Mouse (Mus musculus): ENCODE measurements at regions not wholly inside any gene's neighbourhood (a gene's known extent, or its start where the extent isn't known, plus 50 kb on each side); places are given as distances from the start of the nearest gene placed in this dataset.
"Not testable (repeated sequence)": the region's sequence is repeated elsewhere in the genome, so short reads cannot be mapped to it uniquely, and the experiment has no call there.

DNA sequence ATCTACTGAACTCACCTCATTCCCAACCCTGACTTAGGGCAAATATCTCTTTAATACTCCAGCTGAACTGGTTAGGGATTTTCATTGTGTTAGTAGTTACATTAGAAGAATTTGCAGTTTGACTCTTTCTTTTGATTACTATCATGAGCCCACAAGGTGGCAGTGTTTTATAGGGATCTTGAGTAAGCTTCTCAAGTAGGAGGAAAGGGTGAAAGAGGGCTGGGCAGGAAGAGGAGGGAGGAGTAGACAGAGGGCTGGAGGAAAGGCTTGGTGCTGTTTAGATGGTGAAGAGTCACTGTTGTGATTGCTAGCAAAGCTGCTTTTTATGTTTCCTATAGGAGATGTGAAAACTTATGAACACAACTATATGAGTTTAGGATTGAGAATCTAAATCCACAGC is 793.1 kb downstream of the Dad1 start:
- DNase-seq (ENCODE audit: low read depth, low spot score) = not testable (repeated sequence)

DNA sequence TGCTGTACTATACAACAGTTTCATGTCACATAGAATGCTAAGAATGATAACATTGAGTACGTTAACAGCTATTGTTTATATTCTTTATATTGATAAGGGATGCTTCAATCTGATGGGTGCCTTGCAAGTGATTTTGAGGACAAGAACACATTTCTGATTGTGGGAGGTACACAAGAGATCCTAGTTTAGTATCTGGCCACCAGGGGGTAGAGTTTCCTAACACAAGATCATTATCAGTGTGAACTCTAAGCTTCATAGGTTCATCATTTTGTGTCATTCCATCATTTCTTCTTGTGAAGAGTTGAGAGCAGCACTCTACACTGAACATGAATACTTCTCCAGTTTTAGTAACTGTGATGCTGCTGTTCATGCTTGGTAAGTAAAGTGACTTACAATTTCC is 799.9 kb downstream of the Dad1 start:
- no peak for DNase-seq (ENCODE audit: low read depth, low spot score)

DNA sequence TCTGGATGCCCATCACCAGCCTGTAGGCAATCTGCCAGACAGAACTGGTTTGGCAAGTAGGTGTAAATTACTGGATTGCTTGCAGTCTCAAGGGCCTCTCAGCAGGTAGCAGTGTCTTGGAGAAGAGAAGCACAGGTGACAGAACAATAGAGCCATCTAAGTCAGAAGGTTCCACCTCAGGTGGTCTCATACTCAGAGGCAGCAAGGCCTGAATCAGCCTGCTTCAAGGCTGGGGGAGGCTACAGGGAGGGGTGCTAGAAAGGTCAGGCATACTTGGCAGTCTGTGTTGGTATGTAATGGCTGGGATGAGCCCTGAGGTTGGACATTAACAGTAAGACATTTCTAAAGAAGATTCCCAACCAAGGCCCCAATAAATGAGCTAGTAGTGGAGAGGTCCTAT is 814.3 kb downstream of the Dad1 start:
- not testable (repeated sequence) for DNase-seq (ENCODE audit: low read depth, low spot score)

DNA sequence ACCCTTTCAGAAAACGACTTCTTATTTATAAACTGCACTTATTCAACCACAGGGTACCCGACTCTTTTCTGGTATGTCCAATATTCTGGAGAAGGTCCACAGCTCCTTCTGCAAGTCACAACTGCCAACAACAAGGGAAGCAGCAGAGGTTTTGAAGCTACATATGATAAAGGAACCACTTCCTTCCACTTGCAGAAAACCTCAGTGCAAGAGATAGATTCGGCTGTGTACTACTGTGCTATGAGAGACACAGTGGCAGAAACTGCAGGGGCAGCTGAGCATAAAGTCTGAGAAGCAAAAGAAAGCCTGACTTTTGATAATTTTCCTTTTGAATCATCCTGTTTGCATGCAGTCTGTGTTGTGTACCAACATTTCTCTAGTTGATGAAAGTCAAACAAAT is 823.8 kb downstream of the Dad1 start:
- not testable (repeated sequence) for DNase-seq (ENCODE audit: low read depth, low spot score)

DNA sequence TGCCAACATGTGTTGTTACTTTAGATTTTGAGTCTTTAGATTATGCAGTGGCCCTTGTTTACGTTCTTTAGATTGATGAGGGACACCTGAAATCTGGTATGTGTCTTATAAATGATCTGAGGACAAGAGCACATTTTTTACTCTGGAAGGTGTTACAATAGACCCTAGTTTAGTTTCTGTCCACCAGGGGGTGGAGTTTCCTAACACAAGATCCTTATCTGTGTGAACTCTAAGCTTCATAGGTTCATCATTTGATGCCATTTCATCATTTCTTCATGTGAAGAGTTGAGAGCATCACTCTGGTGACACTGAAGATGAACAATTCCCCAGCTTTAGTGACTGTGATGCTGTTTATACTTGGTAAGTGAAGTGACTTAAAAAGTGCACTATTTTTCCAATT is 825.5 kb downstream of the Dad1 start:
- not testable (repeated sequence) for DNase-seq (ENCODE audit: low read depth, low spot score)

DNA sequence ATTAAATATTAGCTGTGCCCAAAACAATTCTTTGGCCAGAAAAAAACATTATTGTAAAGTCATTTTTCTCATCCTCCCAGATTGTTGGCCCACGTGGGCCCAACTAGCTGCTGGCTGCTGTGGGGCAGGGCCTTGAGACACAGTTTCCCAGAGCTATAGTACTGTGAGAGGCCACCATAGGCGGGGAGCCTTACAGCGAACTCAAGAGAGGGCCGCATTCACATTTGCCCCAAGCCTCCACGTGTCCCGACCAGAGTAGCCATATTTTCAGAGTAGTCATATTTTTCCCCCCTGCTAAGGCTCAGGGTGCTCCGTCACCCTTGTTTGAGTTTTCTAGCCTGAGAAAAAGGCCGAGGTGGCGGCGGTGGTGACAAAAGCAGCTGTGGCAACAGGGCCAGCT is 826.3 kb downstream of the Dad1 start:
- not testable (repeated sequence) for DNase-seq (ENCODE audit: low read depth, low spot score)

DNA sequence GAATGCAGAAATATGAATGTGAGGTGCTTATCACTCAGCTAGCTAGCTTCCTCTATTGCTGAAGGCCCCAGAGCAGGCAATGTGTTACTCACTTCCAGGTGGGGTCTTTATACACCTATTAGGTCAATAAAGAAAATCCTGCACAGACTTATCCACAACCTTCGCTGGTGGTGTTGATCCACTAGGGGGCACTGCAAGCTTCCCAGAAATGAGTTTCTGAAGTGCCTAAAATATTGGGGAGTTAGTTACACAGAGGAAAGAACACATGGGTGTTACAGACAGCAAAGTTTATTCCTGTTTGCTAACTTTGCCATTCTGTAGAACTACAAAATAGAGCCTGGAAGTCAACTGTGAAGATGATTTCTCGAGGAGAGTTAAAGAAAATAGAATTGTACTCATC is 836.9 kb downstream of the Dad1 start:
- not testable (repeated sequence) for DNase-seq (ENCODE audit: low read depth, low spot score)

DNA sequence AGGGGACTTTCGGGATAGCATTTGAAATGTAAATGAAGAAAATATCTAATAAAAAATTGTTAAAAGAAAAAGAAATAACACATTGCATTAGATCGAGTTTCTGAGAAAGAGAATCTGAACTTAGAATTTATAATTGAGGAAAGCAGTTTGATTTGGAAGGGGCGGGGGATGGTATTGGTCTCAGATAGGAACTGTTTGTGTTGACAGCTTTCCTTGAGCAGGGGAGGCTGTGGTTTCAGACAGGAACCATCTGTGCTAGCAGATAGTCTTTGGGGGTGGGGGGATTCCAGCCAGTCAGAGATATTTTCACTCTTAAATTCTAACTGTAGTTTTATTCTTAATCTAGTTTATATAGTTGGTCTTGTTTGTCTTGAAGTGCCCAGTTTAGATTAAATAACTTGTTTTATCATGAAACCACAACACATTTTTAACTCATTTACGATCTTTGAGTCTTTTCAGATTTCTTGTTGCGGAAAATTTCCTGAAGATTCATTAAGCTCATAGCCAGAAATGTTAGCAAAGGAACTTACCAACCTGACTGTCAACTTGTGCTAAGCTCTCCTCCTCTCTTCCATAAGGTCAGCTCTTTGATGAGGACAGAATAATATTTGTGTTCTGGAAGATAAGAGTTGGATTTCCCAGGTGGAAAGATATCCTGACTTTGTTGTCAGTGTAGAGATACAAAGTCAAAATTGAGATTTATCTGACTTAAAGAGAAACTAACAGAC is 846.2 kb downstream of the Dad1 start:
- DNase-seq (ENCODE audit: low read depth, low spot score) = not testable (repeated sequence)

DNA sequence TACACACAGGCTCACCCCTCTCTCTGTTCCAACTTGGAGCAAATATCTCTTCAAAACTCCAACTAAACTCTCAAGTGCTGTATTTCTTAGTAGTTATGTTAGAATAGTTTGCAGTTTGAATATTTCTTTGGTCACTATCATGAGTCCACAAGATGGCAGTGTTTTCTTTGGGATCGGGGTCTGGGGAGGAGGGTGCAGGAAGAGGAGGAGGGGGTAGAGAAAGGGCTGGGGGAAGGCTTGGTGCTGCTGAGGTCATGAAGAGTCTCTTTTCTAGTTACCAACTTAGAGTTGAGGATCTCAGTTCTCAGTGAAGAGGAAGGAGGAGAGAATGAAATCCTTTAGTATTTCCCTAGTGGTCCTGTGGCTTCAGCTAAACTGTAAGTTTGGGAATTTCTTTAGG is 863.6 kb downstream of the Dad1 start:
- not testable (repeated sequence) for DNase-seq (ENCODE audit: low read depth, low spot score)

DNA sequence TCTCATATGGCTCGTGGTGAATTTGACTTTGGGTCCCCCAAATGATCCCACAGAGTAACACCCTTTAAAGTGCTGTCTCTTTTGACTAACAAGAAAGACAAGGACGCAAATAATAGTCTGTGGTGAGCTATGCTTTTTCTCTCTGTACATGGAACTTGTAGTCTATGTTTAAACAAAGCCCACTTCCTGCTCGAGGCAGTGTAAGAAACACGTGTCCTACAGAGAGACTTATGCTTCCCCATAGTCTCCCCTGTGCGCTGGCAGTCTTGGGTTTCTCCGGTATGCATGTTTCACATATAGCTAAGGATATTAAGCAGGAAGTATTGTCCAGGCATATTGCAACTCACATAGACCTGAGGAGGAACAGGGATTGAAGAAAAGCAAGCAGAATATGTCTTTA is 879.0 kb upstream of the Olfr1507 start:
- not testable (repeated sequence) for DNase-seq (ENCODE audit: low read depth, low spot score)

DNA sequence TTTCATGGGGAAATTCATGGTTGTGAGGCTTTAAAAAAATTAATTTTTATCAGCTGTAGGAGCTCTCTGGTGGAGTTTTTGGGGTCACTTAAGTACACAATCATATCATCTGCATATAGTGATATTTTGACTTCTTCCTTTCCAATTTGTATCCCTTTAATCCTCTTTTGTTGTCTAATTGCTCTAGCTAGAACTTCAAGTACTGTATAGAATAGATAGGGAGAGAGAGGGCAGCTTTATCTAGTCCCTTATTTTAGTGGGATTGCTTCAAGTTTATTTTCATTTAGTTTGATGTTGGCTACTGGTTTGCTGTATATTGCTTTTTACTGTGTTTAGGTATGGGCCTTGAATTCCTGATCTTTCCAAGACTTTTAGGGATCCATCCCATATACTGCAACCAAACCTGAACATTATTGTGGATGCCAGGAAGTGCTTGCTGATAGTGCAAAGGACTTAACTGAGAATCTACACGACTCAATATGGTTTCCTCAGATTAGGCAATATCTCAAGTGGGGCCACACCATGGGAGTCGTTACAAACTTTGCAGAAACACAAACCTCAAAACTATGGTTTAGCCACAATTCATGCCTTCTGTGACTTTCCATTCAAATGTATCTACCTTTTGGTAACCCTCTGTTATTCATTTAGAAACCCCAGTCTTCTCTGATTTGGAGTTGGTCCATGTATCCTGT is 878.4 kb upstream of the Olfr1507 start:
- DNase-seq (ENCODE audit: low read depth, low spot score) = not testable (repeated sequence)

DNA sequence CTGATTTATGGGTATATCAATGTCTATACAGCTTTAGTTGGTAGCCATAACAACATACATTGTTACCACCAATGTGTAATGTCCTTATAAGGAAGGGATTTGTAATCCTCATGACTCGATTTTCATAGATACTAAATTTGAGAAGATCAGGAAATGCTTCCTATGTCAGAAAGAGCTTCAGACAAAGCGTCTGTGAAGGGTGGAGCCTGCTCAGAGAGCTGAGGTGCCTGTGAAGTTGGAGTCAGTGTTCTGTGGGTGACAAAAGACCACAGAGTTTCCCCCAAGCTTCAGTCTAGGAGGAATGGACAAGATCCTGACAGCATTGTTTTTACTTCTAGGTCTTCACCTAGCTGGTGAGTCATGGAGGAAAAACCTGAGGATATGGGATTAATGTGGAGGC is 874.2 kb upstream of the Olfr1507 start:
- no peak for DNase-seq (ENCODE audit: low read depth, low spot score)

DNA sequence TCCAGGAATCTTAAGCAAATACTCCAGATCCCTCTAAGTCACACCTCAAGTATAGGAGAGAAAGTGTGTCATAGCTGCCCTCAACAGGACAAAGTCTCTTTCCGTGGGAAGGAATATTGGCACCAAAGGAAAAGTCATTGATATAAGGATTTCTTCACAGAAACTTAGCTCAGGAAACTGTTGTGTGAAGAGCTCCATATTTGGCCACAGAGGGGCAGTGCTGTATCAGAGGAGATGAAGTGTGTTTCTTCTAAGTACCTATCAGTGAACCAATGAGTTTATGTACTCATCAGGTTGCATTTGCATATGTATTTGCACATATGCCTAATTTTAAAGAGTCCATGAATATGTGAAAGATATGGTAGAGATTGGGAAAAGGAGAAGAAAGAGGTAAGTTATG is 871.9 kb upstream of the Olfr1507 start:
- not testable (repeated sequence) for DNase-seq (ENCODE audit: low read depth, low spot score)

DNA sequence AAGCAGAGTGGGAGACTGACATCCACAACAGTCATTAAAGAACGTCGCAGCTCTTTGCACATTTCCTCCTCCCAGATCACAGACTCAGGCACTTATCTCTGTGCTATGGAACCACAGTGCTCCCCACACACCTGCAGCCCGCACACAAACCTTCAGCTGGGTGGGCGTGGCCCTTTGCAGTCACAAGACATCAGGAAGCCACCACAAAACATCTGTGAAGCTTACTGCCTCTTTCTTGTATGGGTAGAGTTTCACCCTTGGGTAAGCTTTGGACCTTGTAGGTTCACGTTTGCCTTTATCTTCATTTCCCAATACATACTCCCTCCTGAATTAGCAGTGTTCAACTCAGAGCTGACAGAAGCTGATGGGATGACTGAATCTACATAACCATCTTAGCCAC is 868.4 kb upstream of the Olfr1507 start:
- DNase-seq (ENCODE audit: low read depth, low spot score) = not testable (repeated sequence)

DNA sequence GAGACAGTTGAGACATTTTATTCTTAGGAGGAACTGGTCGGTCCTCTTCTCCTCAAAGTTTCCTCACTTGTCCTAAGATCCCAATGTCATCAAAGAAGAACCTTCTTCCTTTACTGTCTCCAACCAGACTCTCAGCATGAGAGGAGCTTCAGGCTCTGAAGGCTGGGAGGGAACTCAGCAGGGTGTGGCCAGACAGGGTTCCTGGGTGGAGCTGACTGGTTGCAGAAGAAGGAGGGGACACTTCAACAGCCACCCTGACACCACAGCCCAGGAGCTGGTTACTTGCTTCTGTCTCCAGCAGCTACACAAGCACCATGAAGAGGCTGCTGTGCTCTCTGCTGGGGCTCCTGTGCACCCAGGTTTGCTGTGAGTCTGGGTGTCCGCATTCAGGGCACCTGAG is 866.5 kb upstream of the Olfr1507 start:
- not testable (repeated sequence) for DNase-seq (ENCODE audit: low read depth, low spot score)

DNA sequence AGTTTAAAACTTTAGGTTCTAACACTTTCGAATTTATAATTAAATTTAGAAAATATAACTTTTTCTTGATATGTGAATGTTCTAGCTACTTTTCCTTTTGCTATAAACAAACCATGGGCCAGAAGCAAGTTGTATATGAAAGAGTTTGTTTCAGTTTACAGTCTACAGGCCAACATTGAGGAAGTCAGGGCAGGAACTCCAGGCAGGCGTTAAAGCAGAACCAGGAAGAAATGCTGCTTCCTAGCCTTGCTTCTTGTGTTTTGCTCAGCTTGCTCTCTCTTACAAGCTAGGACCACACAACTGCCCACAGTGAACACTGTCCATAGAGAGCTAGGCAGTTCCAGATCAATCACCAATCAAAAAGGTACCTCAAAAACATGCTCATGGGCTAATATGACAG is 861.9 kb upstream of the Olfr1507 start:
- DNase-seq (ENCODE audit: low read depth, low spot score) = not testable (repeated sequence)

DNA sequence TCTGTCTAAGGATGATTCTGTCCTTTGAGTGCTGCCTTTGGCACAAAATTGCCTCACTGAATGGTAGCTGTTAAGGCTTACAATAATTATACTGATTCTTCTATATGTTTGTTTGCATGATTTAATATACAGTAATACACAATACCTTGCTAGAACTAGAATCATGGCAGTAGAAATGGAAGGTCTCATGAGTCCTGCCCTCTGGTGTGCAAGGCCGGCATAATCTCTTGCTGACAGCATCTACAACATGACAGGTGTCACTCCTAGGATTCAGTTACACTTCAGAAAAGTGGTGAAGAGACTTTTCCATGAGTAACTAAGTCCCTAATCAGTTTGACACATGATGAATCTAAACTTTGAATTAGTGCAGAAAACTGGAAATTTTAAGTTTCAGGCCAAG is 861.2 kb upstream of the Olfr1507 start:
- DNase-seq (ENCODE audit: low read depth, low spot score) = not testable (repeated sequence)

DNA sequence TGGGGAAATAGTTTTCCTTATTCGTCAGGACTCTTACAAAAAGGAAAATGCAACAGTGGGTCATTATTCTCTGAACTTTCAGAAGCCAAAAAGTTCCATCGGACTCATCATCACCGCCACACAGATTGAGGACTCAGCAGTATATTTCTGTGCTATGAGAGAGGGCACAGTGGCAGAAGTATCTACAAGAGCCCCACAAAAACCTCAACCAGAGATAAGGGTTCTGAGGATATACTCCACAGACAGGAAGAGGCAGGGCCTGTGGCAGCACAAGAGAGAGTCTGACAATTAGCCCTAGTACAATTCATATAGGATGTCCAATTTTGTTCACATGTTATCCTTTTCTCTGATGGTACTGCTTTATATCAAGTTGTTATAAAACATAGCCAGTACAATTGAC is 855.9 kb upstream of the Olfr1507 start:
- not testable (repeated sequence) for DNase-seq (ENCODE audit: low read depth, low spot score)

DNA sequence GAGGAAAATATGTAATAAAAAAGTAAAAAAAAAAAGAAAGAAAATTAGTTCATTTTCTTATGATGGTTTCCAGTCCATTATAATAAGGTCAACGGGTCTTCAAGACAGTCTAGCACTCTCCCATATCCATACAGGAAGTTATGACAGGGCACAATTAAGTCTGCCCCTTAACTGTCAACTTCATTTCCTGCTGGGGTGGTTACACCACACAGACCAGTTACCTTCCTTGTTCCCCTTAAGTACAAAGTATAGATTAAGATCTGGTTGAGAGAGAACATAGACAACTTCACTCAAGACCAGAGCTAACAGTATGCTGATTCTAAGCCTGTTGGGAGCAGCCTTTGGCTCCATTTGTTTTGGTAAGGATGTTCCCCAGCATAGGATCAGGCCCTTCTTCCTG is 855.2 kb upstream of the Olfr1507 start:
- DNase-seq (ENCODE audit: low read depth, low spot score) = not testable (repeated sequence)

DNA sequence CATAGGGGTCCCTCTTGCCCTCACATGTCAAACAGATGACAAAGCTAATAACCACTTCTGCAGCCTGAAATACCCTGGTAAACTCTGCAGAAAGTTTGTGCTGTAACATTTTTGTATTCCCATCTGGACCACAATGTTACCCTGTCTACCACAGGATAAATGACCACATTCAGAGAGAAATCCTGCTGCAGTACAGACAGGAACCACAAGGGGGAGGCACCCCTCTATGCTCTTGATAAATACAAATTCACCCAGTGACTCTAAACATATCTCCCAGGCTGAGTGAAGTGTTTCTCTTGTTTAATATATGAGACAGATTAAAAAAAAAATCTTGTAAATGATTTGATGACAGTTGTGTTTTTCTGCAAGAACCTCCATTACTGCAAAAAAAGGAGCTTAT is 853.6 kb upstream of the Olfr1507 start:
- not testable (repeated sequence) for DNase-seq (ENCODE audit: low read depth, low spot score)

DNA sequence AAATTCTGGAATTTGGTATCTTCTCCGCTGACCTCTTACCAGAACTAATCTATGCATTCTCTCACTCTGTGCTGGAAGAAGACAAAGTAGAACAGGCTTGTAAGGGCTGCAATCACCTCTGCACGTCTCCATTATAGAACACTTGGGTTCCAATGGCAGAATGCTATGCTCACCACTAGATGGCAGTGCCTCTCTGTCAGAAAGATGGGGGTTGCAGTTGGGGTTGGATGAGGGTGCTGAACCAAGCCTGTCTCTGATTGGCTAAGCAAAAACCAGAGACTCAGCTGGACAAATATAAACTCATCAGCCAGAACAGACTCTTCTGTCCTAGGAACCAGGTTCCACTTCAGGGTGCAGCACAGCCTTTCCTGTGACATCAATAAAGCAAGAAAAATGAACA is 850.0 kb upstream of the Olfr1507 start:
- not testable (repeated sequence) for DNase-seq (ENCODE audit: low read depth, low spot score)

DNA sequence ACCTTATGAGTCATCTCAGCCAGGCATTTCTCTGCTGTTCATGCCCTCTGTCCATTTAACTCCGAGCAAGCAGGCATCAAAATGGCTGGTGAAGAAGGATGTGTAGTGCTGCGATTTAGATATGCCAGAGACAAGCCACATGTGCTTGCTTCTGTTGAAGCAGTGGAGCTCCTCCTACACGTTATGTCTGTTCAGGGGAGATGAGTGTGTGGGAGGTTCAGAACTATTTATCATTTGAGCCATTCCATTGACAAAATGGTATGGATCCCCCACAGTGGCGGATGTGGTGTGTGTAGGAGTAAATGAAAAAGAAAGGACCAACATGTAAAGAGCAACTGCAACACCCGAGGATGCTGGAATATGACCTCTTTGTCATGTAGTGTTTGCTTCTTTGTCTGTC is 848.3 kb upstream of the Olfr1507 start:
- DNase-seq (ENCODE audit: low read depth, low spot score) = not testable (repeated sequence)

DNA sequence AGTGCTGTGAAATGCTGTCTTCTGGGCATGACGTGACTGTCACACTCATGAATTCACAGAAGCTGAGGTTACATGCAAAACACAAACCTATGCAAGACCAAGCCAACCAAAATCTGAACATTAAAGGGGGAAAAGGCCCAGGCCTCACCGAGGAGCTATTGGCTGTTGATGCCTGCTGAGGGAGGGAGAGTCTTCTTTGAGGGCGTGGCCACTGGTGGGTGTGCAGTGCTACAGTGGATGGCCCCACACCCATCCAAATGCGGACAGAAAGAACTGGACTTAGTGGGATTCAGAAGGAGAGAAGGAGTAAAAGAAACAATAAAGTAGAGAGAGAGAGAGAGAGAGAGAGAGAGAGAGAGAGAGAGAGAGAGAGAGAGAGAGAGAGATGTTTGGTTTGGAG is 843.6 kb upstream of the Olfr1507 start:
- DNase-seq (ENCODE audit: low read depth, low spot score) = not testable (repeated sequence)

All from skeletal muscle tissue, adult 2 months (tissue).